Mouse (Mus musculus): ENCODE data around the gene Ano4.
"Not testable (repeated sequence)": the region's sequence is repeated elsewhere in the genome, so short reads cannot be mapped to it uniquely, and the experiment has no call there.

The Ano4 gene

GRCm38 (mm10) chr10:89149166-89149565, 195.4 kb downstream of the Ano4 start:
- DNase-seq (ENCODE audit: low spot score): no peak

GRCm38 (mm10) chr10:89121391-89121790, 223.2 kb downstream of the Ano4 start:
- no peak for DNase-seq (ENCODE audit: low spot score)

GRCm38 (mm10) chr10:89114381-89114780, 230.2 kb downstream of the Ano4 start:
- no peak for DNase-seq (ENCODE audit: low spot score)

GRCm38 (mm10) chr10:89111466-89111865, 233.1 kb downstream of the Ano4 start:
- DNase-seq (ENCODE audit: low spot score): no peak

GRCm38 (mm10) chr10:89110917-89111316, 233.6 kb downstream of the Ano4 start:
- DNase-seq (ENCODE audit: low spot score): no peak

GRCm38 (mm10) chr10:89103594-89103993, 241.0 kb downstream of the Ano4 start:
- no peak for DNase-seq (ENCODE audit: low spot score)

GRCm38 (mm10) chr10:89102025-89102424, 242.5 kb downstream of the Ano4 start:
- no peak for DNase-seq (ENCODE audit: low spot score)

- no peak for DNase-seq (ENCODE audit: low spot score)
Measured at GRCm38 (mm10) chr10:89098183-89098582, 246.4 kb downstream of the Ano4 start.

GRCm38 (mm10) chr10:89092350-89093040, 252.1 kb downstream of the Ano4 start:
- no peak for DNase-seq (ENCODE audit: low spot score)

- no peak for DNase-seq (ENCODE audit: low spot score)
Measured at GRCm38 (mm10) chr10:89077447-89077846, 267.1 kb downstream of the Ano4 start.

- no peak for DNase-seq (ENCODE audit: low spot score)
Measured at GRCm38 (mm10) chr10:89055891-89056290, 288.7 kb downstream of the Ano4 start.

- DNase-seq (ENCODE audit: low spot score): not testable (repeated sequence)
Measured at GRCm38 (mm10) chr10:89044921-89045320, 299.6 kb downstream of the Ano4 start.

GRCm38 (mm10) chr10:89044166-89044565, 300.4 kb downstream of the Ano4 start:
- DNase-seq (ENCODE audit: low spot score): no peak

GRCm38 (mm10) chr10:89018926-89019325, 325.6 kb downstream of the Ano4 start:
- DNase-seq (ENCODE audit: low spot score): no peak

GRCm38 (mm10) chr10:89008303-89008702, 336.3 kb downstream of the Ano4 start:
- DNase-seq (ENCODE audit: low spot score): no peak

GRCm38 (mm10) chr10:89004518-89004917, 340.0 kb downstream of the Ano4 start:
- no peak for DNase-seq (ENCODE audit: low spot score)

GRCm38 (mm10) chr10:88986925-88987324, 357.6 kb downstream of the Ano4 start:
- DNase-seq (ENCODE audit: low spot score): no peak

- DNase-seq (ENCODE audit: low spot score): peak; percentile 47
Measured at GRCm38 (mm10) chr10:88983444-88983843, 361.1 kb downstream of the Ano4 start.

GRCm38 (mm10) chr10:88979451-88979850, 365.1 kb downstream of the Ano4 start:
- no peak for DNase-seq (ENCODE audit: low spot score)

GRCm38 (mm10) chr10:88978932-88979331, 365.6 kb downstream of the Ano4 start:
- no peak for DNase-seq (ENCODE audit: low spot score)

GRCm38 (mm10) chr10:88970951-88971725, 373.4 kb downstream of the Ano4 start:
- DNase-seq (ENCODE audit: low spot score): peak; percentile 12

- no peak for DNase-seq (ENCODE audit: low spot score)
Measured at GRCm38 (mm10) chr10:88968586-88968985, 376.0 kb downstream of the Ano4 start.

GRCm38 (mm10) chr10:88960791-88961190, 383.8 kb downstream of the Ano4 start:
- DNase-seq (ENCODE audit: low spot score): no peak

- DNase-seq (ENCODE audit: low spot score): no peak
Measured at GRCm38 (mm10) chr10:88950297-88950653, 394.3 kb downstream of the Ano4 start.

Data from urinary bladder, postnatal 25 days (tissue).